Mouse (Mus musculus) left cerebral cortex, adult 11 months (tissue): ENCODE measurements around the gene Olfr495.

Source experiments
- DNase-seq: peaks from one replicate; pipeline ENCODE4 v3.0.0; 2022; ENCODE audit warnings: low spot score

The Olfr495 gene

DNA sequence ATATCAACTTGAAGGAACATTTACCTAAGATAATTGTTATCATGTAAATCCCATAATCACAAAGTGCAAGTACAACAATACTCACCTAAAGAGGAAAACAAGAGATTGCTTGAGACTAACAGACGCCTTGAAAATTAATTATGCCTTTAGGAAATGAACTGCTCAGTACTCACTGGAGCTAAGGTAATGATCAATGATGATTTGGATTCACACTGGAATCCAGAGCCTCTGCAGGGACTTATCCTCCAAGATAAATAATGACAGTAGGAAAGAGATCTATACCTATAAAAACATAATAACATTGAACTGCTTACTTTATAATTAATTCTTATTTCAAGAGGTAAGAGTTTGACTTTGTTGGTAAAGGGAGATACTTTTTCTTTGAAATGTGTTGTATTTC lies at the start of gene Olfr495:
Gene Olfr495, plus strand, starts transcription at position 301 of the 400 bp plus-strand sequence.
- DNase-seq: no peak

- no peak for DNase-seq
Observed at GRCm38 (mm10) chr7:108346879-108347278, 46.1 kb upstream of the Olfr495 start, which contains the start of gene Olfr493. Gene Olfr493 (minus strand): TSS chr7:108346979.

- no peak for DNase-seq
Observed at GRCm38 (mm10) chr7:108365035-108365434, 27.9 kb upstream of the Olfr495 start, which contains the start of gene Olfr494. Gene Olfr494 (plus strand): TSS chr7:108365335.

GRCm38 (mm10) chr7:108420121-108420520 lies 27.2 kb downstream of the Olfr495 start, which contains the start of gene Olfr497:
Gene Olfr497 (plus strand): TSS chr7:108420421.
- DNase-seq: no peak
